14 mouse cellular contexts compared by ENCODE assay signal in genomic region chr7:126335556-126335955, GRCm38 (mm10). TPM values are rescaled to one million over a fixed set of nuclear protein-coding genes. Genes with fewer than 3 reads are reported as not detected.
DNase-seq lines count a peak whose midpoint lies in the region; TF ChIP-seq lines count a peak whose summit lies in the region.
"Had no signal": no experiment of that assay in that cellular context is flagged by ENCODE, and none has a peak within 500 bp of the region (broad histone marks: within the 10 kb centered on the region; RNA-seq: fewer than 3 reads in every experiment).

No protein-coding gene starts in this region.

- no peak overlapping the region for H3K4me3 ChIP-seq in E14TG2a.4 (replicated peaks; ENCODE audit: low read length)
- H3K4me3 ChIP-seq: forebrain, embryonic 12.5 days; heart, embryonic 15.5 days; midbrain, embryonic 15.5 days had no signal

- H3K36me3 ChIP-seq in E14TG2a.4 (ENCODE audit: insufficient read depth, low read length), result no peaks in the 10 kb centered on the region
- H3K36me3 ChIP-seq: forebrain, embryonic 12.5 days; heart, embryonic 15.5 days; midbrain, embryonic 15.5 days had no signal

- intact Hi-C loops in left cerebral cortex, postnatal 4 days (cut with DNase I), result no loop called here
- intact Hi-C loops in left cerebral cortex, postnatal 36 days (cut with DNase I), result no loop called here

- DNase-seq in embryo, embryonic 11 days, result peak; percentile 22
- DNase-seq in embryo, embryonic 10 days (ENCODE audit: low spot score), result no peak
- DNase-seq in left cerebral cortex, postnatal 4 days, result peak; percentile 17
- DNase-seq in left cerebral cortex, postnatal 36 days (ENCODE audit: low spot score in 2 of 2), result no peak
- DNase-seq in lung, postnatal 36 days, result peak; percentile 19
- DNase-seq in adrenal gland, postnatal 14 days, result no peak
- DNase-seq in right cerebral cortex, postnatal 36 days (ENCODE audit: low spot score in 2 of 2), result no peak
- DNase-seq: cerebellum, adult 11 months; gastrocnemius, postnatal 36 days; kidney, adult 8-10 months had no signal

- H3K27me3 ChIP-seq in E14TG2a.4 (ENCODE audit: insufficient read depth, low read length), result no peaks in the 10 kb centered on the region
- H3K27me3 ChIP-seq: forebrain, embryonic 12.5 days; heart, embryonic 15.5 days; midbrain, embryonic 15.5 days had no signal

- H3K9me3 ChIP-seq in E14TG2a.4 (ENCODE audit: low read length), result peaks cover 4% of the 10 kb centered on the region; the same call in 1 of the 2 replicates
- H3K9me3 ChIP-seq: forebrain, embryonic 12.5 days; heart, embryonic 15.5 days; midbrain, embryonic 15.5 days had no signal

- TF ChIP-seq CTCF in E14TG2a.4 (conservative IDR thresholded peaks at IDR 0.05; ENCODE audit: low read length), result peak; percentile 70

- peaks cover 60% of the 10 kb centered on the region for H3K4me1 ChIP-seq in E14TG2a.4 (replicated peaks; ENCODE audit: low read depth, low read length)
- H3K4me1 ChIP-seq: forebrain, embryonic 12.5 days; midbrain, embryonic 15.5 days had no signal

RNA-seq across cellular contexts. Expression of gene Lat, which starts 33.8 kb away (rescaled TPM):
- 1 to 10 TPM; 1.5 to 2.1 TPM for total RNA-seq in left cerebral cortex, postnatal 4 days (2021)
- 1 to 10 TPM in 1 of 2 experiments, under 1 TPM in 1; 0.57 to 1.5 TPM for total RNA-seq in left cerebral cortex, postnatal 36 days (2021)
- 1.1 and 14.1 TPM in 2 replicates for total RNA-seq in adrenal gland, postnatal 14 days (2021)

RNA-seq across cellular contexts. Expression of gene Spns1, which starts 41.7 kb away (rescaled TPM):
- 10 to 100 TPM; 82.4 to 83.9 TPM for total RNA-seq in left cerebral cortex, postnatal 4 days (2021)
- 10 to 100 TPM; 81.5 to 85.5 TPM for total RNA-seq in left cerebral cortex, postnatal 36 days (2021)
- 38.7 and 45.0 TPM in 2 replicates for total RNA-seq in adrenal gland, postnatal 14 days (2021)

Comparison
In these comparisons a context has a peak if more than half of its experiments do, and no peak if none do; other contexts are left out.
1. DNase-seq: peak in embryo, embryonic 11 days (single experiment), left cerebral cortex, postnatal 4 days (single experiment) and lung, postnatal 36 days (single experiment); none in embryo, embryonic 10 days (single experiment), left cerebral cortex, postnatal 36 days (0 of 2), adrenal gland, postnatal 14 days (single experiment) and right cerebral cortex, postnatal 36 days (0 of 2).